Mouse (Mus musculus) ES-Bruce4 (cell line): ENCODE results near the gene Lrrc41. TPM values are rescaled to one million over a fixed set of nuclear protein-coding genes. Genes with fewer than 3 reads are reported as not detected.
A peak's percentile ranks its signal among the peaks of the same experiment; 100 is the strongest.

Experiments used
- H3K27ac ChIP-seq: 2 replicates; pipeline ENCODE4 v1.5.1; 2012; ENCODE audit warnings: low read length, inconsistent platforms; ENCODE audit not compliant: insufficient read depth
- H3K27me3 ChIP-seq: 2 replicates; pipeline ENCODE4 v1.6.1; 2012; ENCODE audit warnings: mild to moderate bottlenecking, low read length, inconsistent platforms; ENCODE audit not compliant: control insufficient read depth, poor library complexity, insufficient read depth, severe bottlenecking
- H3K36me3 ChIP-seq: 2 replicates; pipeline ENCODE4 v1.6.1; 2012; ENCODE audit warnings: inconsistent platforms, mild to moderate bottlenecking, low read length, moderate library complexity; ENCODE audit not compliant: control insufficient read depth, poor library complexity, insufficient read depth, severe bottlenecking
- H3K4me1 ChIP-seq: one replicate; pipeline ENCODE4 v1.8.1; 2011; ENCODE audit warnings: low read length; ENCODE audit not compliant: control insufficient read depth, insufficient read depth
- H3K4me3 ChIP-seq: 2 replicates; pipeline ENCODE4 v1.5.1; 2011; ENCODE audit warnings: low read depth, mild to moderate bottlenecking, low read length
- H3K9ac ChIP-seq: 2 replicates; pipeline ENCODE4 v1.6.1; 2012; ENCODE audit warnings: low read depth, mild to moderate bottlenecking, inconsistent platforms; ENCODE audit not compliant: poor library complexity, severe bottlenecking
- H3K9me3 ChIP-seq: replicated peaks from 2 replicates; pipeline ENCODE4 v1.6.1; 2012; ENCODE audit warnings: mild to moderate bottlenecking, low read length, inconsistent platforms; ENCODE audit not compliant: control insufficient read depth, poor library complexity, insufficient read depth, severe bottlenecking
- CTCF ChIP-seq: IDR thresholded peaks from one replicate; pipeline ENCODE4 v1.8.1; 2011; ENCODE audit warnings: low read depth, low read length
- EP300 ChIP-seq: IDR thresholded peaks from 2 replicates; pipeline ENCODE4 v1.6.1; 2011; ENCODE audit warnings: low read depth, low read length; ENCODE audit not compliant: insufficient read depth
- POLR2A ChIP-seq: IDR thresholded peaks from one replicate; pipeline ENCODE4 v1.8.1; 2011; ENCODE audit warnings: low read length; ENCODE audit not compliant: insufficient read depth
- polyA plus RNA-seq: library from polyadenylated mRNA; stranded (reverse); fragments of >200 nt; gene quantifications from 2 replicates; pipeline ENCODE4 v1.2.4, GENCODE M21; 2011; ENCODE audit warnings: low read depth; ENCODE audit not compliant: missing spikeins, insufficient read depth, insufficient read length

Lrrc41 gene
- polyA plus RNA-seq, 1 experiment = 42.7 TPM

GRCm38 (mm10) chr4:116075631-116076368 lies 731 bp downstream of the Lrrc41 start:
- H3K4me3 ChIP-seq = peak overlapping the region; percentile 81
- TF ChIP-seq EP300 (no peak), CTCF (no peak), POLR2A (no peak)
- no peaks in the 10 kb centered on the region for H3K27me3 ChIP-seq
- no peaks in the 10 kb centered on the region for H3K9me3 ChIP-seq
- 0 out of 2 replicates have a peak overlapping the region, but pooled peaks have one; percentile 62 for H3K27ac ChIP-seq
- H3K9ac ChIP-seq = peak overlapping the region; percentile 98
- no peaks in the 10 kb centered on the region for H3K4me1 ChIP-seq
- H3K36me3 ChIP-seq = peaks cover 10% of the 10 kb centered on the region

DNA sequence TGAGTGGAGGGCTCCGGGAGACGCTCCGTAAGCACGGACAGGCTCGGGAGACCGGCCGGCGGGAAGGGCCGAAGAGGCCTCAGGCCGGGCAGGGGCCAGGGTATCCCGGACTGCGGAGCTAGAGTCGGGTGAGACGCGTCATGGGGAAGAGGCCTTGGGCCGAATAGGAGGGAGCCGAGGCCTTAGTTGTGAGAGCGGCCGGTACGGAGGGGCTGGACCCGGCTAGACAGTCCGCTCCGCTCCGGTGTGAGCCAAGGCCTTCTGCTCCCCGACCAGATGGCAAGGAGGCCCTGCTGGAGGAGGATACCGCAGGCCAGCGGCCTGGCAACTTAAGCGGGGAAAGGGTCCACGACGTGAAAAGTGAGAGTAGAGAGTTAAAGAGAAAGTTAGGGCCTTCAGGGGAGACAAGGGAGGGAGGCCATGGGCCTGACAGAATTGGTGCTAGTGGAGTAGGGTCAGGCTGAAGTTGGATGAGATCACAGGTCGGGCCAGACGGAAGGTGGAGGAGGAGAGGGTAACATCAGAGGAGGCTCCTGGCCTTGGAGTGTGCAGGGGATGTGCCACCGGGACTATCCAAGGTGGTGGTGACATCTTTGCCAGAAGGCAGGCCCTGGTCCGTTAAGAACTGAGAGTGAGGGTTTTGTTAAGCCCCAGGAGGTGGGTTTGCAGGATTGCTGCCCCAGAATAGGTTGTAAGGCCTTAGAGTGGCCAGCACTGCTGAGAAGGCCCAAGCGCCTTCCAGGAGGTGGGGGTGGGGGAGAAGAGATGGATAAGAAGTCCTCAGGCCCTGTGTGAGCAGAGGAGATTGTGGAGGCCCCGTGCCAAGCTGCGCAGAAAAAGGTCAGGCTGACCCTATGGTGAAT lies 1.5 kb downstream of the Lrrc41 start:
- H3K9me3 ChIP-seq = no peaks in the 10 kb centered on the region
- H3K9ac ChIP-seq = peak overlapping the region; percentile 98
- no peak overlapping the region for H3K27ac ChIP-seq
- H3K4me3 ChIP-seq = peak overlapping the region; percentile 81
- H3K36me3 ChIP-seq = peaks cover 9% of the 10 kb centered on the region; the same call in 1 of the 2 replicates
- no peaks in the 10 kb centered on the region for H3K4me1 ChIP-seq
- H3K27me3 ChIP-seq = no peaks in the 10 kb centered on the region
- TF ChIP-seq POLR2A = no peak
- TF ChIP-seq CTCF = no peak
- no peak for TF ChIP-seq EP300

DNA sequence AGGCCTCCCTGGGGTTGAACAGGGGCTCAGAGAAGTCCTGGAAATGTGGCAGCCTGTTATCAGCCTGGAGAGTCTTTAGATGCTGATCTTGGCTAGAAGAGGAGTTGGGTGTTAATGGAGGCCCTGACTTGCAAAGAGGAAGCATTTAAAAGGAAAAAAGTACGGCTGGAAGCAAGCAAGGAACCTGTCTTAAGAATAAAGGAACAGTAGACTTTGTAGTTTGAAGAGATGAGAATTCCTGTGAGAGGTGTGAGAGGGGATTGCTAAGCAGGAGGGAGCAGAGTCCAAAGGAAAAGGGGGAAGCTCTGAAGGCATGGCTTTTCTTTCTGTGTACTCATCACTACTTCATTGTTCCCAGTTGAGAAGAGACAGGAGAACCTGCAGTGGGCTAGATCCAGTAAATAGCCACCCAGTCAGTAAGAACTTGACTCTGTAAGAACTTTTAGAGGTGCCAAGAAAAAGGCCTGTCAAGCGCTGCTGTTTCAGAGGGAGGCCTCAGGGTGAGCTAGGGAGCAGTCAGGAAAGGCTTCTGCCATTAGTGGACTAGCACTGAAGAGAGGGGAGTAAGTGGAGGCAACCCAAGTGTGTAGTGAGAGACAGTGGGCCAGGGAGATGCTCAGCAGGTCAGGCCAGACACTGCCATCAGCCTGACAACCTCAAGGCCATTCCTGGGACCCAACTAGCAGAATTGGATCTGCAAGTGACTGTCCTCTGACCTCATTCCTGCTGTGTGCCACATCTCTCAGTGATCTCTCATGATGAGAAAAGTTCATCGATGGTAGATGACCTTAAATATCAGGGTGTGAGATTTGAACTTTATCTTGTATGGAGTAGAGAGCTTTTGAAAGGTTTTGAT lies 2.4 kb downstream of the Lrrc41 start:
- peak overlapping the region; percentile 81 for H3K4me3 ChIP-seq
- no peaks in the 10 kb centered on the region for H3K4me1 ChIP-seq
- no peak overlapping the region for H3K27ac ChIP-seq
- H3K36me3 ChIP-seq = peaks cover 9% of the 10 kb centered on the region; the same call in 1 of the 2 replicates
- TF ChIP-seq EP300 (no peak), POLR2A (no peak), CTCF (no peak)
- H3K27me3 ChIP-seq = no peaks in the 10 kb centered on the region
- H3K9me3 ChIP-seq = no peaks in the 10 kb centered on the region
- H3K9ac ChIP-seq = peak overlapping the region; percentile 98

DNA sequence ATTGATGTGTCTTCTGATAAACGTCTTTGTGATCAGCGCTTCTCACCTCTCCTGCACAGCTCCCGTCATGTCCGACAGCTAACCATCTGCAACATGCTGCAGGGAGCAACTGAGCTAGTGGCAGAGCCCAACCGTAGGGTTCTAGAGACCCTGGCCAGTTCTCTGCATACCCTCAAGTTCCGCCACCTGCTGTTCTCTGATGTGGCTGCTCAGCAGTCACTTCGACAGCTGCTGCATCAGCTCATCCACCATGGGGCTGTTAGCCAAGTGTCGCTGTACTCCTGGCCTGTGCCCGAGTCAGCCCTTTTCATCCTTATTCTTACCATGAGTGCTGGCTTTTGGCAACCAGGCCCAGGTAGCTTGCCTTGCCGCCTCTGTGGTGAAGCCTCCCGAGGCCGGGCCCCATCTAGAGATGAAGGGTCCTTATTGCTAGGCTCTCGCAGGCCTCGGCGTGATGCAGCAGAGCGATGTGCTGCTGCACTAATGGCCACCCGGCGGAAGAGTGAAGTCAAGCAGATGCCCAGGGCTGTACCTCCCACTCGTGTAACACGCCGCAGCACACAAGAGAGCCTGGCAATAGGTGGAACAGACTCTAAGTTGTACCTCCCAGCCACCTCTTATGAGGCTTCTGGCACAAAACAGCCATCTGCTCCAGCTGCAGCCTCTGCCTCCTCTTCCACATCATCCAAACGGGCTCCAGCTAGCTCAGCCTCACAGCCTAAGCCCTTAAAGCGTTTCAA lies 13.6 kb downstream of the Lrrc41 start:
- Histone ChIP-seq H3K4me1 (no peaks in the 10 kb centered on the region), H3K36me3 (peaks cover 4% of the 10 kb centered on the region; the same call in 1 of the 2 replicates), H3K4me3 (0 out of 2 replicates have a peak overlapping the region, but pooled peaks have one; percentile 7)

DNA sequence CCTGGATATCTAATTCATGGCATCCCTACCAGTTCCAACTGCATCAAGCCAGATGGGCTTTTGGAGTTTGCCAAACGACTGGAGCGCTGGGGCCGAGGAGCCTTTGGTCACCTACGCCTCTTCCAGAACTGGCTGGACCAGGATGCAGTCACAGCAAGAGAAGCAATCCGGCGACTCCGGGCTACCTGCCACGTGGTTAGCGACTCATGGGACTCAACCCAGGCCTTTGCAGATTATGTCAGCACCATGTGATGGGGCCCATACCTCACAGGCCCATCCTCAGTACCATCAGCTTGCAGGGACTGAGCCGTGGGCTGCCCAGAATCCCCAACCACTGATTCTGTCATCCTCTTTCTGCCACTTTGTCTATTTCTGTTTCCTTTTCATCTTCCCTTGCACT lies 21.2 kb downstream of the Lrrc41 start:
- Histone ChIP-seq H3K27ac (no peak overlapping the region), H3K9me3 (no peaks in the 10 kb centered on the region)
- TF ChIP-seq CTCF = no peak
- TF ChIP-seq EP300 = no peak
- TF ChIP-seq POLR2A = no peak

More for the DNA sequence above, 13.6 kb downstream of the Lrrc41 start:
- TF ChIP-seq EP300 = no peak
- TF ChIP-seq POLR2A = no peak
- TF ChIP-seq CTCF = no peak
- Histone ChIP-seq H3K9me3 (no peaks in the 10 kb centered on the region), H3K27ac (no peak overlapping the region), H3K27me3 (no peaks in the 10 kb centered on the region), H3K9ac (no peak overlapping the region)

More for the DNA sequence above, 21.2 kb downstream of the Lrrc41 start:
- no peak overlapping the region for H3K4me3 ChIP-seq
- H3K9ac ChIP-seq = no peak overlapping the region
- H3K4me1 ChIP-seq = no peaks in the 10 kb centered on the region
- H3K27me3 ChIP-seq = no peaks in the 10 kb centered on the region
- H3K36me3 ChIP-seq = peaks cover 66% of the 10 kb centered on the region
